Mouse (Mus musculus) lung, postnatal 14 days (tissue): ENCODE data around the gene Kcnk5.

Source experiments
- DNase-seq: peaks from one replicate; pipeline ENCODE4 v3.0.0; 2021

Gene Kcnk5

DNA sequence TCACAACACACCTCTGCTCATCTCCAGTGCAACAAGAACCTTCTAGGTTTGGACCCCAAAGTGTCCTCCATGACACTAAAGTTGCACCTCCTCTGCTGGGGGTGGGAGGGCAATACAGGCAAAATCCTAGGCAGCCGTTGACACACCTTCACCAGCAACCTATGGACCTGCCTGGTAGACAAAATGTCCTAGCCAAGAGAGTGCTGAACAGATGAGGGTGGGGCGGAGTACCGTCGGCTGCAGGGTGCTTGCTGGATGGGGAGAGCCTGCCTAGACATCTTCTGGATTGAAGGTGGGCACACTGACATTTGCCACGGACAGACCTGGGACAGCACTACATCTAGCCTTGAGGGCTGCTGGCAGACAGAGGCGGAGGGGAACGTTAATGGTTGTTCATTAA lies 17.2 kb downstream of the Kcnk5 start:
- no peak for DNase-seq

DNA sequence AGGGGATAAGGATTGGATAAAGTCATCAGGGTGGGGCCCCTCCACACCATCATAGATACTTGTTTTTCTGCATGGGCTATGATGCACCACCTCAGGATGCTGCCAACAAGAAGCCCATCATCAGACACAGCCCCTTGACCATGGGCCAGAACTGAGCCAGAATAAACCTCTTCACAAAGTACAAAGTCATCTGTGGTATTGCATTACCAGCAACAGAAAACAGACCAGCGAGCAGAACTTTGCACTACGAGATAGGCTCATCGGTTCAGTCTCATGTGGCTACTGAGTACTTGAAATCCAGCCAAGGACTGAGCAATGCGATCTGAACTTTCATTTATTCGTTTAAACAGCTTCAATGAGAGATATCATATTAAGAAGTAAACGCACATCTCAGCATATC lies 18.9 kb downstream of the Kcnk5 start:
- no peak for DNase-seq

- peak; percentile 24 for DNase-seq
Observed at GRCm38 (mm10) chr14:20158727-20159681, 22.6 kb downstream of the Kcnk5 start.

- DNase-seq = no peak
Observed at GRCm38 (mm10) chr14:20157595-20157994, 24.0 kb downstream of the Kcnk5 start.

DNA sequence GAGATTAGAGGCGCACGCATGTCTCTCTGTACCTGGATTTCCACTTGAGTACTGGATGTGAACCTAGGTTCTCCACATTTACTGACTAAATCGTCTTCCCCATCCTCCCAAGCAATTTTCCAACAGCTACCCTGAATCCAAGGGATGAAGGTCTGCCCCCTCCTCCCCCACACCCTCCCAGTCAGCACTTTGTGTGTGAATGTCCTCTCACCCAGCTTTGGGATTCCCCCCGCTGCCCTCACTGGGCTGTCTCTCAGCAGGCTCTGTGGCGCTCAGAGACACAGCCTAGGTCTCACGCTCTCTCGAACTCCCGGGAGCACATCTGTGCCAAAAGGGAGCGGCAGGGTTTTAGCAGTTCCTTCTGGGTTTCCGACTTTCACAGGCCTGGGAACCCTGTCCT lies 25.9 kb downstream of the Kcnk5 start:
- no peak for DNase-seq

GRCm38 (mm10) chr14:20154937-20155336 lies 26.7 kb downstream of the Kcnk5 start:
- DNase-seq = no peak

DNA sequence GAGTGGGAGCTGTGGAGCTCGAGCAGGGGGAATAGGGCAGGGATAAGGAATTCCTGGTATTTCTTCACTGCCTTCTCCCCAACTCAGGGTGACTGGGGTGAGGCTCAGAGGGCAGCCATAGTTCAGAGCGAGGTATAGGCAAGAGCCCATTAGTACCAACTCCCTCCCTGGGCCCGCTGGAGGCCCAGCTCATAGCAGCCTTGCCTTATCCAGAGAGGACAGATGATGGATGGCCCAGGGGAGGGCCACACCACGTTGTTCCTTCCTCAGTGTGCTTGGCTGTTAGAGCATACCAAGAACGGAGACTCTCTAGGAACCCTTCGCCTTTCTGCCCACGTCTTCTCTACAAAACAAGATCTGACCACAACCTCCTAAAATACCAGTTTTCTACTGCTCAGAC lies 27.4 kb downstream of the Kcnk5 start:
- DNase-seq = no peak

- DNase-seq = no peak
Observed at GRCm38 (mm10) chr14:20149127-20150080, 32.2 kb downstream of the Kcnk5 start.

- DNase-seq = no peak
Observed at GRCm38 (mm10) chr14:20148514-20148913, 33.1 kb downstream of the Kcnk5 start.

DNA sequence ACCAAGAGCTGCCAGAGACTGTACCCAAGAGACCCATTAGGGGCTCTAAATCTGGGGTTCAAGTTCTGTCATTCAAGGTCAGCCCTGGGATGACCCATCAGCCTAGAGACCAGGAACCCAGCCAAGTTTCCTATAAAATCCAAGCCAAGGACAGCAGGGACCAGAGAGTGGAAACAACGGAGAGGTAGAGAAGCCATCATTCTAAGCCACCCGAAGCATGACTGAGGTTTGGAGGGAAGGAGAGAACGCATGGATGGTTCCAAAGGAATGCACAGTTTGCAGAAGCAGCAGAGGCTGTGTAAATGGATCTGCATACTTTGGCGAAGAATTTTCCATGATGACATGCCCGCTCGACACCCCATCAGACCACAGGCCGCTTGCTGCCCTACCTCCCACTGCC lies 33.8 kb downstream of the Kcnk5 start:
- DNase-seq = no peak

- no peak for DNase-seq
Observed at GRCm38 (mm10) chr14:20144093-20144492, 37.5 kb downstream of the Kcnk5 start.

GRCm38 (mm10) chr14:20138484-20139355 lies 42.9 kb downstream of the Kcnk5 start, which contains the start of gene Saysd1:
Gene Saysd1, minus strand, starts transcription at chr14:20138534.
- no peak for DNase-seq

GRCm38 (mm10) chr14:20134965-20135671 lies 46.5 kb downstream of the Kcnk5 start:
- no peak for DNase-seq

- DNase-seq = no peak
Observed at GRCm38 (mm10) chr14:20128162-20128561, 53.4 kb downstream of the Kcnk5 start.

DNA sequence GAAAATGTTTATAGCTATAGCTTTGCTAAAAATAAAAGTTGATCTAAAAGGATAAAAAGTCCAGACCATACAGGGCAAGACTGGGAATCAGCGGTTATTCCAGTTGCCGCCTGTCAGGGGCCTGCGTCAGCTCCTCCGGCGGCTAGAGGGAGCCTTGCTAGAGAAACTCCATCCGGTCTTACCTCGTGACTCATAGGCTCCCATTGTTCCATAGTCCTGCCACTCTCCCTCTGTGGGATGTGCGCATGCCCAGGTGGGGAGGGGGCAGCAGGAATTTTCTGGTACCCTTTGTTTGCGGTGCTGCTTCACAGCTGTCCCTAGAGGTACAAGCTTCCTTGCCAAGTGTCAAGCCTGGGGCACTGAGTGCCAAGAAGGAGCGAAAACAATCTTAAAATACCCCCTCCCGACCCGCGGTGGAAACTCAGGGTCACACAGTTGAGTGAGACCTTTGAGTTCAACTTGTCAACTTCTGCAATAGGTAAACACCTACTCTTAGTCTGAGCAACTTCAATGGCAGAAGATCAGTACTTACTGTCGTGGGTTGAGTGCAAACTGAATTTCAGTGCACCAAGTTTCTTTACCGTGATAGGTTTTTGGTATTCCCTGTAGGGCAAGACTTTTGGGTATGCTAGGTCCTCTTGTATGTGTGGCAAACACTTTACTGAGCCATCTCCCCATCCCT lies 54.1 kb downstream of the Kcnk5 start:
- no peak for DNase-seq

DNA sequence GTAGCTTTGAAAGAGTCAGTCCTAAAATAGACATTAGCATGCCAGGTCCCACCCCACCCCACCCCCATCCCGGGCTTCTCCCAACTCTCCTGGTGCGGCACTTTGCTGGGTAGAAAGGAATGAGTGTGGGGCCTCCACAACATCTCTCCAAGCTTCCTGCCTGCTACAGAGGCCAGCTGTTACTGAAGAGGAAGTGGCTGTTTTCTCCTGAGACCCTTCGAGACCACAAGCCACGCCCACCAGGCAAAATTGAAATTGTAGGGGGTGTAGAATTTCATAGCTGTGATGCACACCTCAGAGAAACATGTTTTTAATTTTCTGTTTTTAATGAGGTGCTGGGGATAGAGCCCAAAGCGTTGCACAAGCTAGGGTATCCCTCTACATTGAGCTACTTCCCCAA lies 60.7 kb downstream of the Kcnk5 start:
- DNase-seq = no peak

DNA sequence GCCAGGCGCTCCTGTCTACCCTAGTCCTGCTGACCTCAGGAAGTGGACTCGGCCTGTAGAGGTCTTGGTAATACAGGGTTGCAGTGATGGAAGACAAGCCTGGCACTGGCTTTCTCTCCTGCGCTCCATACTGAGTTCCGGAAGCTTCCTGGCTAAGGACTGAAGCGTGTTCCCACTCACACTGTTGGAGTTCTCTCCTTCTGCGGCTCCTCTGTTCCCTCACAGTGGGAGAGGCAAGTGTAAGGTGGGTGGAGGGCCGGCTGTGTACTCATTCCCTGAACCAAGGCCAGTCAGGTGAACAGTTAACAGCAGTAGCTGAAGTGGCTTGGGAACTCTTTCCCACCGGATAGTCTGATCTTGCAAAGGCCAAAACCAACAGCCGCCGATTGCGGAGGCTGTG lies 61.6 kb downstream of the Kcnk5 start:
- DNase-seq = no peak

GRCm38 (mm10) chr14:20116149-20116605 lies 65.4 kb downstream of the Kcnk5 start:
- DNase-seq = peak; percentile 20

DNA sequence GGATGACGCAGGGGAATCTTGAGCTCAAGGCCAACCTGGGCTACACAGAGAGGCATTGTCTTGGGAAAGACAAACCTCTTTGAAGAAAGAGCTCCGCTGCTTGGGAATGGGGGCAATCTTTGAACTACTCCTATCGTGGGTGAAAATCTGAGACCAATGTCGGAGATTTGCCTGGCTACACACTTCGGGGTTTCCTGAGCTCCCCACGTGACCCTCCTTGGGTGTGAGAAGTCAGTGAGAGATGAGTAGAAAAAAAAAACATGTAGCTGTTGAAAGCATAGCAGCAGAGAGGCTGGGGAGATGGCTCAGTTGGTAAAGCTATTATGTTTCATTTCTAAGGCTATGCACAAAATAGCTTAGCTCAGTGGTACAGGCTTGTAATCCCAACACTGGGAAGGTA lies 66.7 kb downstream of the Kcnk5 start:
- DNase-seq = no peak

- DNase-seq = peak; percentile 92
Observed at GRCm38 (mm10) chr14:20113964-20114363, 67.6 kb downstream of the Kcnk5 start.
